Mouse (Mus musculus) spleen, postnatal 36 days (tissue): Measurements from ENCODE around the gene Ifnar2.

Experiments
- DNase-seq, 2 experiments: peaks; one replicate each; pipeline ENCODE4 v3.0.0; 2022; ENCODE audit warnings: low spot score in 2 of 2, mixed read lengths in 1 of 2

The Ifnar2 gene

DNA sequence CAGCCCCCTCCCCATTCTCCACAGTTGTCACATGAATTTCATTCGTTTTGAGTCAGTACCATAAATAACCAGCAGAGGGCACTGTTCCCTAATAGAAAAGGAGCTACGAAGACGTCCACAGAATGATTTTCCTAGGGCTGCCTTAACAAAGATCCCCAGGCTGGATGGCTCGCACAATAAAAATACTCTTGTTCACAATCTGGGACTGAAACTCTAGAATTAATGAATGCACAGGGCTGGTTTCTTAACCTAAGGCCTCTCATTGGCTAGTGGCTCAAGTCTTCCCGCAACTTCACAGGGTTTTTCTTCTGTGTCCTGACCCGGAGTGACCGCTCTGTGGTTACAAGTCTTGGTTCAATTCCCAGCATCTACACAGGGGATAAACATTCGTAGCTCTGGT lies 14.0 kb upstream of the Ifnar2 start:
- DNase-seq, result peak; percentile 54 to 72

GRCm38 (mm10) chr16:91359531-91359930 lies 13.1 kb upstream of the Ifnar2 start:
- DNase-seq, result no peak

DNA sequence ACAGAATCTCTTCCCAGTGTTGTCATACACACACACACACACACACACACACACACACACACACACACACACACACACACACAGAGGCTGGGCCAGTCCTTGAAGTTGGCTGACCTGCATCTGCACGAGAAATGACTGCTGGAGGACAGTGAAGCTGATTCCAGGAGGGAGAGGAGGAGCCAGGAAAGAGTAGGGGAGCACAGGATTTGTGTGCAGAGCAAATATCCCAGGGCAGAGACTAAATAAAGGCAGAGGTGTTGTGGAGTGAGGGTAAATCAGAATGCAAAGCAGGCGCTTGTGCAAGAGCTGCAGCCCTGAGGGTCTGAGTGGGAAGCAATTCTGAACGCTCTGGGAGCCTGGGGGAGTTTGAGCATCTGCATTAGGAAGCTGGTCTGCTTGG lies 12.4 kb upstream of the Ifnar2 start:
- DNase-seq, result no peak

GRCm38 (mm10) chr16:91362006-91362405 lies 10.6 kb upstream of the Ifnar2 start:
- DNase-seq, result no peak

DNA sequence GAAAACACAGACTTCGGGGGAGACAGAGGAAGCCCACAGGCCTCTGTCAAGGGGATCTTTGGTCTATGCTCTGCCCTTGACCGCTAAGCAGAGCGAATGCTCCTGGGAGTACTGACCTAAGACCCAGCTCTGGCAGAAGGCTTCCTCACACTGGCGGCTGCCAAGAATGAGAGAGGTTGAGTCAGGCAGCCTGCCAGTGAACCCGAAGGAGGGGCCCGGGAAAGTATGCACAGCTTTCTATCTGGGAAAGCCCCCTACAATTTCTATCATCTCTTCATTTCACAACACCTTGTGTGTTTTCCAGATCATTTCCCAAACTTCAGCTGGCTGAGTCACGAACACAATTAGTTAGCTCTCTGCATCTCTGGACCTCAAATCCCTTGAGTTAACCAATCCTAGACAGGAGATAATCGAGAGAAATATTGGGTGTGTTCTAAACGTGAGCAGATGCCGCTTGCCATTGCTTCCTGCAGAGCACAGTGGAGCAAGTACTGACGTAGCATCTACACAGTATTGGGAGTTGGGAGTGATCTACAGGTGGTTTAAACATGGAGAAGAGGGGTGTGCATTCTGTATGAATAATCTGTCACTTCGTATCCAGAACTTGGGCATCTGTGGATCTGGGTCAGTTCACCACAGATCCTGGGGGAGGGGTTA lies 9.8 kb upstream of the Ifnar2 start:
- DNase-seq, result no peak

- no peak for DNase-seq
These were observed 9.1 kb upstream of the Ifnar2 start for GRCm38 (mm10) chr16:91363483-91363882.

DNA sequence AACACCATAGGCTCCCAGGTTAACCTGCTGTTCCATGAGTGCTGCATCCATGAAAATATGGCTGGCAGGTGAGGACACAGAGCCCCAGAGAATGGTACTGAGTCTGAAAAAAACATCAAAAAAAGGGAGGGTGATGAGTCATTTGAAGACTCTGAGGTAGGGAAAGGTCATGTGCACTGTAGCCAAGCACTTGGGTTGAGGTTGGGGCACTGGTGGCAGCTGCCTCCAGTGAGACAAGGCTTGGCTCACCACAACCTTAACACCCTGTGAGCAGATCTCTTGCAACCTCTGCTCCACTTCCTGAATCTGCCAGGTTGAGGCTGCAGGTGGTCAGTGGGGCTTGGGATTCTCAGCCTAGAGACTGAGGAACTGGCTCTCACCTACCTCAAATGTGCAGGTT lies 6.0 kb upstream of the Ifnar2 start:
- DNase-seq, result peak; percentile 64 to 70

DNA sequence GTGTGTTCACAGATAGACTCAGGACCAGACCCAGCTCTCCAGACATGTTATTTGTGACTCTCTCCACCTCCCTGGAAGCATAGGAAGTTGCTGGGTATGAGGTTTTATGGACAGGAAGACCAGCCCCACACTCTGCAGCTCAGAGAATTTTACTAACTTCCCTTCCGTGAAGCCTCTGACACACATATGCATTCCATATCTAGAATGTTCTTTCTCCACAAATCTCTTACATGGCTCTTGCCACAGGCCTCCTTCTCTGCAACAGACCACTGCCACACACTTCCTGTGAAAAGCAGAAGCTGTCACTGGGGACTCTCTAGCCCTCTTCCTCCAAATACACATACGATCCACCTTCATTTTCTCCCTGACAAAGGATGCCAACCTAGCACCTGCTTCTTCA lies 5.5 kb upstream of the Ifnar2 start:
- peak; percentile 56 to 61 for DNase-seq

- no peak for DNase-seq
These were observed 1.1 kb downstream of the Ifnar2 start for GRCm38 (mm10) chr16:91373473-91374252.

- no peak for DNase-seq
These were observed 1.7 kb downstream of the Ifnar2 start for GRCm38 (mm10) chr16:91374253-91374634.

- DNase-seq, result no peak
These were observed 4.1 kb downstream of the Ifnar2 start for GRCm38 (mm10) chr16:91376701-91377100.

DNA sequence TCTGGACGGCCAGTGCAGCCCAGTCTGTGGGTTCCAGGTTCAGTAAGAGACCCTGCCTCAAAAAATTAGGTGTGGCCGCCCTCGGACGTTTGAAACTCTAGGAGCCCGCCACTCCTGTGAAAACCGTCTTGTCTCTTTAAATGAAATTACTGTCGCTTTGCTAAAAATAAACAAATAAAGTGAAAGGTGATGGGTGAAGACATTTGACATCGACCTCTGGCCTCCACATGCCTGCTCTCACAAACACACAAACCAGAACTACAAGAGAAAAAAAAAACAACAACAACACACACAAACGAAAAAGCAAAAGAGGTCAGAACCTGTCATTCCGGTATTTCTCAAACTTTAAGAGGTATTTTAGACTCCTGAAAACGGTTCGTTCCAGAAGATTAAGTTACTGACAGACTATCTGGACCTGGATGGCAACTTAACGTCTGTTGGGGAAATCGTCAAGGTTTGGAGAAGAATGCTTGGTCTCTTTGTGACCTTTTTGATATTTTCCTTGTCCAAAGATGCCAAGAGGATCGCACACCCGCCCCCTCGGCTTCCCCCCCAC lies 5.9 kb downstream of the Ifnar2 start:
- no peak for DNase-seq

- DNase-seq, result no peak
These were observed 6.4 kb downstream of the Ifnar2 start for GRCm38 (mm10) chr16:91378991-91379390.

DNA sequence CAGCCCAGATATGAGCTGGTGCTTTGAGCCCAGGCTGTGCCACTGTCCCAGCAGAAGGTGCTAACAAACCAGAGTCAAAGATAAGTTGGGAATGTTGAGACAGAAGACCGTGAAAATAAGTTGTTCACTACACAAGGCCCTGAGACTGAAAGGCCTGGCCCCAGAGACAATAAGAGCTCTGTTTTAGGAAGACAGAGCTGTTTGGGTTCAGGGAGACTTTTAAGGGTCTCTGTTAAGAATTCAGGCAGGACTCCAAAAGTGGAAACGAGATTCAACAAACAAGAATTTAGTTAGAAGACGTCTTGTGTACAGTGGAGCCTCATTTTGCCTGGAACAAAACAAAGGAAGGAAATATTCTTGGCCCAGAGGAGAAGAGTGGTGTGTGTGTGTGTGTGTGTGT lies 6.8 kb downstream of the Ifnar2 start:
- no peak for DNase-seq

DNA sequence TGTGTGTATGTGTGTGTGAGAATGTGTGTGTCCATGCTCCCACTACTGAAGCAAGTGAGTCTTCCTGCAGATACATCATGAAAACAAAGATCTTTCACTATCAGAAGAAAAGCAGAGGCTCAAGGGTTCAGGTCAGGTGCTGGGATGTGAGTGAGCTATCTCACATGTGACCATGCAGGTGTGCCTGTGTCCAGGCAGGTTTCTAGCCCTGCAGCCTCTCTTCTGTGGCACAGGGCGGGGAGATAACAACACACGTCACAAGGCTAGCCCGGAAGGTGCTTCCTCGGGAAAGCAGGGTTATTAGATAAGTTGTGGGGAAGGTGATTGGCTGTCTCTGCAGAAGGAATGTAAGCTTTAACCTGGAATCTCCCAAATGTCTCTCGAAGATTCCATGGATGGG lies 7.6 kb downstream of the Ifnar2 start:
- no peak for DNase-seq

DNA sequence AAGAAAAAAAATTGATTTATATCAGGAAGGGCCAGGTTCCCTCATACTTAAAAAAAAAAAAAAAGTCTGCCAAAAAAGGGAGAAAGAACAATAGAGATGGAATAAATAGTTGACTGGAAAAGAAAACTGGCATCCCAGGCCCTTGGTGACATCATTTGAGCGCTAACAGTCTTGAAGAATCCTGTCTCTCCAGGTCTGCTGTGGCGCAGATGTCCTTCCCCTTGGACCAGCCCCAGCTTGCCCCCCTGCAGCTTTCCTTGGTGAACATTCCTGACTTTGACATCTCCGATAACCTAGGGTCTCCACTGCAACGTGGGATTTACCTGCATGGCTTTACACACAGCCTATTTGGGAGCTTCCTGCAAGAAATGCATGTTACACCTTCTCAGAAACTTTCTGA lies 9.0 kb downstream of the Ifnar2 start:
- no peak for DNase-seq

DNA sequence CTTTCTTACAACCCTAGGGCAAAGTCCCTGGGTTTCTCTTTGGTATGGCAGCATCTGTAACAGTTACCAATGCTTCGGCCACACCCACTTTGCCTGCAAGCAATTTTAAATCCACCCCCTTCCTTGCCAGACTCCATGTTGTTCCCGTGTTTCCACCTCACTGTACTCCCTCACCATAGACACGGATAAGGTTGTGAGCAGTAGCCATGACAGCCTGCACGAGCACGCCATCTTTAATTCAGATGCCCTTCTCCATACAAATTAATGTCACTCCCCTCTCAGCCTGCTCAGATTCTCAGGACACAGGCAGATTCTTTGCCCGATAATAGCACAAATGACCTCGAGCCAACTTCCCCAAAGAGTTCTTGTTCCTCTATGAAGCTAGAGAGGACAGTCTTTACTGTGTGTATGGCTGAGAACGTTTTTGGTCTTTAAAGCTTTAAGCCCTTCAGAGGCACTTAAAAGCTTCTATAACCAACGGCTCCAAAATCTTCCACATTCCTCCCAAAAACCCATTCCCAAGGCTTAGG lies 9.7 kb downstream of the Ifnar2 start:
- no peak for DNase-seq

- no peak for DNase-seq
These were observed 11.6 kb downstream of the Ifnar2 start for GRCm38 (mm10) chr16:91384221-91384620.

- DNase-seq, result no peak
These were observed 13.0 kb downstream of the Ifnar2 start for GRCm38 (mm10) chr16:91385621-91386020.

DNA sequence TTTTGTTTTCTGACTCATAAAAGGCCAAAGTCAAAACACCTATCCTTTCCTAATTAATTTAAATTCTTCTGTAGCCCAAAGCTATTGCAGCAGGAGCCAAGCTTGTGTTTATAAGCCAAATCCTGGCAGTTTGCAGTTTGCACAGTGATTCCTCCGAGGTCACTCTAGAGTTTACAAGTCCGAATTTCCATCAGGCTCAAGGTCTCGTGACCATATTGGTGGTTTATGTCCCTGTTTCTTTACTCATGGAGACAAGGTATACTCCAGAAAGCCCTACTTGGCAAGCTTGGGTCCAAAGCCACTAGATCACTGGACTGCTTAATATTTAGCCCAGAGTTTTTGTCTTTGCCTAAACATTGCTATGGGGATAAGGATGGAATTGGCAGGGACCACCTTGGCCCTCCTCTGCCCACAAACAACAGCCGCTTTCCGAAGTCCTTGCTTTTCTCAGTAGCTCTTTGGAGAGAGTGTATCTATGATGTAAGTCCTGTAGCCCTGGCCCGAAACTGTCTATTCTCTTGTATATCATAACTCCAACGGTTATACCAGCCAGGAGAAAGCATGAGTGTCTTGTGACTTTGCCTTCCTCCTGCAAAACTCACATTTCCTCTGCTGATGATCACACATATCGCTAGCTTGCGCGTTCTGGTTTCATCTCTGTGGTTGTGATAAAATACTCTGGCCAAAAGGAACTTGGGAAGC lies 14.0 kb downstream of the Ifnar2 start:
- no peak for DNase-seq

- DNase-seq, result no peak
These were observed 14.5 kb downstream of the Ifnar2 start for GRCm38 (mm10) chr16:91387121-91387486.

- no peak for DNase-seq
These were observed 17.5 kb downstream of the Ifnar2 start for GRCm38 (mm10) chr16:91390100-91390499.
